Mouse (Mus musculus) limb, embryonic 14.5 days (tissue): ENCODE data around the gene Gpr61. TPM values are rescaled to one million over a fixed set of nuclear protein-coding genes. Genes with fewer than 3 reads are reported as not detected.

ENCODE experiments used
- ATAC-seq: fragments of 200-750 bp; cut with Nextera tagmentation; 2 replicates; pipeline ENCODE4 v1.8.0; 2017; ENCODE audit warnings: low read depth, moderate number of reproducible peaks, moderate TSS enrichment; ENCODE audit not compliant: low FRiP score
- DNase-seq: peaks from one replicate; pipeline ENCODE4 v3.0.0-alpha.2; 2015; ENCODE audit warnings: low spot score
- H3K27ac ChIP-seq: fragments of 300-500 bp; sonication (generic); replicated peaks from 2 replicates; pipeline ENCODE4 v1.5.1; 2014; ENCODE audit warnings: low read depth, mild to moderate bottlenecking, low read length, moderate library complexity, mixed read lengths
- H3K27me3 ChIP-seq: fragments of 300-500 bp; sonication (generic); 2 replicates; pipeline ENCODE4 v1.6.1; 2014; ENCODE audit warnings: low read length, mixed read lengths; ENCODE audit not compliant: control insufficient read depth, insufficient read depth
- H3K36me3 ChIP-seq: fragments of 300-500 bp; sonication (generic); 2 replicates; pipeline ENCODE4 v1.6.1; 2014; ENCODE audit warnings: mild to moderate bottlenecking, low read length, moderate library complexity, mixed read lengths; ENCODE audit not compliant: control insufficient read depth, insufficient read depth
- H3K4me1 ChIP-seq: fragments of 300-500 bp; sonication (generic); 2 replicates; pipeline ENCODE4 v1.6.1; 2014; ENCODE audit warnings: antibody characterized with exemption, low read length, mixed read lengths; ENCODE audit not compliant: control insufficient read depth, insufficient read depth
- H3K4me2 ChIP-seq: fragments of 300-500 bp; sonication (generic); replicated peaks from 2 replicates; pipeline ENCODE4 v1.6.1; 2014; ENCODE audit warnings: low read depth, mild to moderate bottlenecking, low read length, moderate library complexity; ENCODE audit not compliant: severe bottlenecking
- H3K4me3 ChIP-seq: fragments of 300-500 bp; sonication (generic); replicated peaks from 2 replicates; pipeline ENCODE4 v1.5.1; 2014; ENCODE audit warnings: low read length
- H3K9ac ChIP-seq: fragments of 300-500 bp; sonication (generic); 2 replicates; pipeline ENCODE4 v1.6.1; 2014; ENCODE audit warnings: mild to moderate bottlenecking, low read depth, low read length, moderate library complexity; ENCODE audit not compliant: severe bottlenecking
- H3K9me3 ChIP-seq: fragments of 300-500 bp; sonication (generic); 2 replicates; pipeline ENCODE4 v1.6.1; 2016; ENCODE audit warnings: low read length; ENCODE audit not compliant: control insufficient read depth
- POLR2A ChIP-seq: fragments of 200-500 bp; IDR thresholded peaks from 2 replicates; pipeline ENCODE4 v1.8.0; 2012; ENCODE audit warnings: inconsistent platforms, mild to moderate bottlenecking, moderate library complexity, borderline replicate concordance; ENCODE audit not compliant: insufficient read depth, insufficient read length; ENCODE audit errors: extremely low read depth
- WGBS: fragments of 180-500 bp; shearing (Covaris S2); extraction: QIAGEN DNeasy Blood & Tissue Kit; methylation state at CpG from one replicate; pipeline ENCODE4 v1.1.7; 2014; 5-methylcytosine and 5-hydroxymethylcytosine counted together
- polyA plus RNA-seq, 2 experiments: library from polyadenylated mRNA; depleted of rRNA in 1 of 2; stranded (reverse) in 1 of 2; unstranded in 1 of 2; fragments of >200 nt; fragmentation: Nextera tagmentation in 1 of 2; extraction: Ambion mirVana in 1 of 2; gene quantifications; 2 replicates each; pipeline versions ENCODE4 v1.2.1 to v1.2.3; 2012 to 2014

The Gpr61 gene
- polyA plus RNA-seq, 2 experiments, result 0.10 to 0.26 TPM

DNA sequence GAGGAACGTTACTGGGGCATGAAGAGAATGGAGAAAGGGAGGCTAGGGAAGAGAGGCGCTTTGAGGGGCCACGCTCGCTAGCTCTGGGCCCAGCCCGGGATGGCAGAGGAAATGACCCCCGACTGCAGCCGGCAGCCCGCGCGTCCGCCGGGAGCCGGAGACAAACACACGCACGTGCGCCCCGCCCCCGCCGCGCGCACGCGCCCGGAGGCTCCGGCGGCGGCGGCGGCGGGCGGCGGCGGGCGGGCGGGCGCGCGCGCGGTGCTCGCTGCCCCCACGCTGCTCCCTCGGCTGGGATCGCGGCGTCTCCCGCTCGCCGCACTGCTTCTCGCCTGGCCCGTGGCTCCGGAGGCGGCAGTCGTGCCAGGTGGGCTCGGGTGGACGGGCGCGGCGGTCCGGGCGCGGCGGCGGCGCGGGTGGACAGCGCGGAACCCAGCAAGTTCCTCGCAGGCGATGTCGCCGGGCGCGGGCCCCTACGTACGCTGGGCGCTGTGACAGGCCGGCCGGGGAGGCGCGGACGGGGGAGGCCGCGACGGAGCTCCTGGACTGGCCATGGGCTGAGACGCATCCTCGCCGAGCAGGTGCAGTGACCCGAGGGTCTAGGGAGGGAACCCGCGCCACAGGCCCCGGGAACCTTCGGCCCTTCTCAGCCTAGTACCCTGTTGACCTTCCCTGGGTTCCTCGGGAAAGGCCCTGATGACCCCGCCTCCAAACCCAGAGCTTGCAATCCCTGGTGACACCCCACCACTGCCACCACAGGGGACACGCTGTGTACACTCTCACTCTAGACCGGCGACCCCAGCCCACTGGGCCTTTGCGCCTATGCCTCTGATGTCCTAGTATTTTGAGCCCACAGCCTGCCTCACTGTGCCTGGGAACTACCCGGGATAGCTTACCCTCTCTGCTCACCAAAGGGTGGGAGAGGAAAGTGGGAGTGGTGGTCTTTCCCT, 31.7 kb upstream of the Gpr61 start, which contains the start of gene Amigo1:
Gene Amigo1, plus strand, starts transcription at position 238 of the 950 bp plus-strand sequence.
- Histone ChIP-seq H3K4me2 (peak within 1 kb of the TSS; percentile 92), H3K36me3 (0 out of 2 replicates have a peak, but pooled peaks cover 6% of the 10 kb centered on the region), H3K9me3 (no peaks in the 10 kb centered on the region), H3K4me3 (peak within 1 kb of the TSS; percentile 73), H3K9ac (peak within 1 kb of the TSS; percentile 71), H3K27me3 (no peaks in the 10 kb centered on the region; the same call in 1 of the 2 replicates), H3K27ac (no peak within 1 kb of the TSS), H3K4me1 (0 out of 2 replicates have a peak, but pooled peaks cover 2% of the 10 kb centered on the region)
- DNase-seq (no peak), ATAC-seq (peak; percentile 71)
- TF ChIP-seq POLR2A, result no peak
- 3% methylated on average over 34 of the region's 100 CpGs for WGBS

DNA sequence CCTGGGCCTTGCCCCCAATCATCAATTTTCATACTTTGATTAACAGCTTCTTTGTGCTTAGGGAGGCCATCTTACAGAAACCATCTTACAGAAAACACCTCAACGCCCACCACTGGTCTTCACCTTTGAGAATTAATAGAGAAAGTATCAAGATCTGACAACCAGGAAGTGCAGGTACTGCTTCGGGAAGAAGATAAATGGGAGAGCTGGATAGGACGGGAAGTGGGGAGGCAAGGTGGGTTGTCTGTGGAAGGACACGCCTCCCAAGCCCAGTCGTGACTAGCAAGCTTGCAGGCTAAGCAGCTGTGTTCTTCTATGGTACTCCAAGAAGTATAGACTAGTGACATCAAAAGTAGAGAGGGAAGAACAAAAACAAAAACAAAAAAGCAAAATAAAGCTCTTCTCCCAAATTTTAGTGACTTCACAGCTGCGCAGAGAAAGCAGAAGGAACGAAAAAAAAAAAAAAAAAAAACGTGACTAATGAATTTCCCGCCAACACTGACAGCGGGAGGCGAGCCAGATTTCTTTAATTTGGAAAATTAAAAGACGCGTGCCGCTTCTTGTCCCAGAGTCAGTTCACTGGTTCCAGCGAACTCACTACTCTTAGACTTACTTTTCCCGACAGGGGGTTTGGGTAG, 30.9 kb upstream of the Gpr61 start:
- Histone ChIP-seq H3K4me3 (peak overlapping the region; percentile 73), H3K27me3 (no peaks in the 10 kb centered on the region; the same call in 1 of the 2 replicates), H3K27ac (no peak overlapping the region), H3K4me2 (peak overlapping the region; percentile 92), H3K4me1 (0 out of 2 replicates have a peak, but pooled peaks cover 2% of the 10 kb centered on the region), H3K9ac (peak overlapping the region; percentile 71), H3K9me3 (no peaks in the 10 kb centered on the region), H3K36me3 (0 out of 2 replicates have a peak, but pooled peaks cover 6% of the 10 kb centered on the region)
- DNase-seq, result no peak
- ATAC-seq, result no peak
- 3% methylated on average over 16 of the region's 16 CpGs for WGBS
- TF ChIP-seq POLR2A, result no peak

DNA sequence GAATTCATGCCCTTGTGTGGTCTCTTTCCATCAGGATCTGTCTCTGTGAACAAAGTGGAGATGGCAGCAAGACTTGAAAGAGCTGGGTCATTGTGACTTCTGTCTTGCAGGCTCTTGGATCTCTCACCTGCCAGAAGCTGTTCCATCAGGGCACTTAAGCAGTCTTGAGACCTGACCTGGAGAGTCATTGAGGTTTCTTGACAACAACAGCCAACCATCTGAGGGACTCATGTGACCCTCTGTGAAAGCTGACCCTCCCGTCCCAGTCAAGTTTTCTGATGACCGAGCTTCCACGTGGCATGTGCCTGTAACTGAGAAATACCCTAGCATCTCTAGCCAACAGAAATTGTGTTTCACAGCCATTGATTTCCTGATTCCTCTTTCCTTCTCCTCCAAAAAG, 30.1 kb upstream of the Gpr61 start:
- TF ChIP-seq POLR2A, result no peak
- WGBS, result 74% methylated on average over 3 of the region's 3 CpGs
- Histone ChIP-seq H3K27ac (no peak overlapping the region), H3K27me3 (no peaks in the 10 kb centered on the region; the same call in 1 of the 2 replicates), H3K9ac (no peak overlapping the region), H3K4me1 (no peaks in the 10 kb centered on the region), H3K4me3 (no peak overlapping the region), H3K36me3 (0 out of 2 replicates have a peak, but pooled peaks cover 6% of the 10 kb centered on the region), H3K4me2 (no peak overlapping the region), H3K9me3 (no peaks in the 10 kb centered on the region)
- ATAC-seq (no peak), DNase-seq (no peak)

DNA sequence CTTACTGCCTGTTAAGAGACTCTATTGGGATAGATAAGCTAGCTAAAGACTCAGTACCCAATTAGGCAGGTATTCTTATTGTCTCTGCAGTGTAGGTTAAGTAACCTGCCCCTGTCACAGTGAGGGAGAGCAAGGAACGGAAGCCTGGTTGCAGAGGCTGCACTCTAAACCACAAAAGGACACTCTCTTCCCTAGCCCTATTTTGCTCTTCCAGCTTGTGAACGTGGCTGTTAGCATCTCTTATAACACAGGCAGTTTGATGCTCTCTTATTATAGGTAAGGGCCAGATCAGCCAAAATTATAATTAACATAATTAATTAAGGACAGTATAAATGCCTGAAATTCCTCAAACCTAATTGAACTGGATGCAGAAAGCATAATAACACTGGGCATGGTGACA, 25.8 kb upstream of the Gpr61 start:
- no peak overlapping the region for H3K9ac ChIP-seq
- H3K36me3 ChIP-seq, result no peaks in the 10 kb centered on the region
- ATAC-seq (no peak), DNase-seq (no peak)
- H3K9me3 ChIP-seq, result no peaks in the 10 kb centered on the region
- H3K4me2 ChIP-seq, result no peak overlapping the region
- 53% methylated on average over 2 of the region's 2 CpGs for WGBS
- no peak overlapping the region for H3K27ac ChIP-seq
- no peak for TF ChIP-seq POLR2A
- H3K4me3 ChIP-seq, result no peak overlapping the region
- H3K4me1 ChIP-seq, result peaks cover 5% of the 10 kb centered on the region; the same call in 1 of the 2 replicates
- no peaks in the 10 kb centered on the region for H3K27me3 ChIP-seq
